Mouse (Mus musculus): Measurements from ENCODE around the gene Slc44a5.
"Not testable (repeated sequence)": the region's sequence is repeated elsewhere in the genome, so short reads cannot be mapped to it uniquely, and the experiment has no call there.

Slc44a5 gene

GRCm38 (mm10) chr3:154101671-154102070 lies 128.4 kb downstream of the Slc44a5 start:
- DNase-seq (ENCODE audit: low read depth, low spot score) = no peak

GRCm38 (mm10) chr3:154110528-154110927 lies 137.3 kb downstream of the Slc44a5 start:
- no peak for DNase-seq (ENCODE audit: low read depth, low spot score)

- peak; percentile 15 for DNase-seq (ENCODE audit: low read depth, low spot score)
Measured at GRCm38 (mm10) chr3:154111221-154111620, 138.0 kb downstream of the Slc44a5 start.

GRCm38 (mm10) chr3:154114991-154115390 lies 141.8 kb downstream of the Slc44a5 start:
- no peak for DNase-seq (ENCODE audit: low read depth, low spot score)

GRCm38 (mm10) chr3:154115478-154115877 lies 142.2 kb downstream of the Slc44a5 start:
- no peak for DNase-seq (ENCODE audit: low read depth, low spot score)

GRCm38 (mm10) chr3:154116000-154116399 lies 142.8 kb downstream of the Slc44a5 start:
- DNase-seq (ENCODE audit: low read depth, low spot score) = no peak

GRCm38 (mm10) chr3:154118992-154119603 lies 145.9 kb downstream of the Slc44a5 start:
- DNase-seq (ENCODE audit: low read depth, low spot score) = peak; percentile 29

- DNase-seq (ENCODE audit: low read depth, low spot score) = no peak
Measured at GRCm38 (mm10) chr3:154122531-154122930, 149.3 kb downstream of the Slc44a5 start.

GRCm38 (mm10) chr3:154124890-154125575 lies 151.8 kb downstream of the Slc44a5 start:
- peak; percentile 43 for DNase-seq (ENCODE audit: low read depth, low spot score)

GRCm38 (mm10) chr3:154125768-154126376 lies 152.6 kb downstream of the Slc44a5 start:
- DNase-seq (ENCODE audit: low read depth, low spot score) = peak; percentile 34

GRCm38 (mm10) chr3:154127246-154127645 lies 154.0 kb downstream of the Slc44a5 start:
- no peak for DNase-seq (ENCODE audit: low read depth, low spot score)

GRCm38 (mm10) chr3:154129036-154129435 lies 155.8 kb downstream of the Slc44a5 start:
- DNase-seq (ENCODE audit: low read depth, low spot score) = no peak

GRCm38 (mm10) chr3:154130431-154131114 lies 157.3 kb downstream of the Slc44a5 start:
- DNase-seq (ENCODE audit: low read depth, low spot score) = no peak

- DNase-seq (ENCODE audit: low read depth, low spot score) = no peak
Measured at GRCm38 (mm10) chr3:154133986-154134385, 160.8 kb downstream of the Slc44a5 start.

- no peak for DNase-seq (ENCODE audit: low read depth, low spot score)
Measured at GRCm38 (mm10) chr3:154134701-154135100, 161.5 kb downstream of the Slc44a5 start.

GRCm38 (mm10) chr3:154136501-154136900 lies 163.3 kb downstream of the Slc44a5 start:
- DNase-seq (ENCODE audit: low read depth, low spot score) = no peak

- DNase-seq (ENCODE audit: low read depth, low spot score) = no peak
Measured at GRCm38 (mm10) chr3:154141346-154141745, 168.1 kb downstream of the Slc44a5 start.

- DNase-seq (ENCODE audit: low read depth, low spot score) = no peak
Measured at GRCm38 (mm10) chr3:154142618-154143017, 169.4 kb downstream of the Slc44a5 start.

- DNase-seq (ENCODE audit: low read depth, low spot score) = no peak
Measured at GRCm38 (mm10) chr3:154145750-154146149, 172.5 kb downstream of the Slc44a5 start.

GRCm38 (mm10) chr3:154149778-154150177 lies 176.5 kb downstream of the Slc44a5 start:
- no peak for DNase-seq (ENCODE audit: low read depth, low spot score)

GRCm38 (mm10) chr3:154153541-154153940 lies 180.3 kb downstream of the Slc44a5 start:
- DNase-seq (ENCODE audit: low read depth, low spot score) = not testable (repeated sequence)

GRCm38 (mm10) chr3:154165882-154166281 lies 192.6 kb downstream of the Slc44a5 start:
- DNase-seq (ENCODE audit: low read depth, low spot score) = no peak
